Mouse (Mus musculus) CH12.LX (cell line): ENCODE data around the gene Nsg1. TPM values are rescaled to one million over a fixed set of nuclear protein-coding genes. Genes with fewer than 3 reads are reported as not detected.

ENCODE experiments used
- DNase-seq: peaks from one replicate; pipeline ENCODE4 v3.0.0-alpha.2; 2013; ENCODE audit errors: extremely low read depth
- H3K27ac ChIP-seq: 2 replicates; pipeline ENCODE4 v1.5.1; 2012; ENCODE audit warnings: low read depth, mild to moderate bottlenecking, control low read depth, moderate library complexity; ENCODE audit not compliant: insufficient read depth
- H3K27me3 ChIP-seq: replicated peaks from 2 replicates; pipeline ENCODE3; 2012; ENCODE audit warnings: inconsistent platforms
- H3K36me3 ChIP-seq, 2 experiments: replicated peaks in 1 of 2; 2 replicates each; pipeline versions ENCODE3 to v1.6.1; 2012; ENCODE audit warnings: inconsistent platforms in 1 of 2, low read length in 1 of 2, mild to moderate bottlenecking in 1 of 2, mixed read lengths in 1 of 2, moderate library complexity in 1 of 2; ENCODE audit not compliant: control insufficient read depth in 1 of 2, insufficient read depth in 1 of 2
- H3K4me1 ChIP-seq, 2 experiments: 2 replicates each; pipeline ENCODE4 v1.6.1; 2012; ENCODE audit warnings: inconsistent platforms in 1 of 2, moderate library complexity in 1 of 2; ENCODE audit not compliant: insufficient read depth in 2 of 2, control insufficient read depth in 1 of 2
- H3K4me2 ChIP-seq: 2 replicates; pipeline ENCODE4 v1.6.1; 2012; ENCODE audit warnings: low read depth, mild to moderate bottlenecking, control low read depth; ENCODE audit not compliant: poor library complexity, insufficient read depth, severe bottlenecking
- H3K4me3 ChIP-seq, 3 experiments: fragments of 150-350 bp in 1 of 3; sonication (generic) in 1 of 3; replicated peaks in 1 of 3; 2 replicates each; pipeline versions ENCODE3 to v1.5.1; 2011 to 2012; ENCODE audit warnings: low read depth in 2 of 3, low read length in 2 of 3, mild to moderate bottlenecking in 2 of 3, moderate library complexity in 2 of 3, control low read depth in 1 of 3, improper control_type of control experiment in 1 of 3, inconsistent platforms in 1 of 3, mixed read lengths in 1 of 3; ENCODE audit not compliant: poor library complexity in 1 of 3
- H3K79me2 ChIP-seq: replicated peaks from 2 replicates; pipeline ENCODE4 v1.6.1; 2012; ENCODE audit warnings: mild to moderate bottlenecking, moderate library complexity; ENCODE audit not compliant: control insufficient read depth, poor library complexity, insufficient read depth, severe bottlenecking; ENCODE audit errors: extremely low read depth
- H3K9ac ChIP-seq: 2 replicates; pipeline ENCODE4 v1.6.1; 2012; ENCODE audit warnings: low read depth, mild to moderate bottlenecking, control low read depth, moderate library complexity; ENCODE audit not compliant: insufficient read depth
- H3K9me3 ChIP-seq: replicated peaks from 2 replicates; pipeline ENCODE3; 2012; ENCODE audit warnings: low read length, inconsistent platforms, mixed read lengths
- BHLHE40 ChIP-seq: IDR thresholded peaks from 2 replicates; pipeline ENCODE4 v1.6.1; 2011; ENCODE audit warnings: mild to moderate bottlenecking, low read depth, low read length, improper control_type of control experiment
- CTCF ChIP-seq, 2 experiments: IDR thresholded peaks in 1 of 2; conservative IDR thresholded peaks in 1 of 2; 2 replicates each; pipeline ENCODE4 v1.5.1; 2011 to 2012; ENCODE audit warnings: low read depth in 2 of 2, low read length in 2 of 2, improper control_type of control experiment in 1 of 2, inconsistent platforms in 1 of 2, mild to moderate bottlenecking in 1 of 2, moderate library complexity in 1 of 2
- E2F4 ChIP-seq: IDR thresholded peaks from 2 replicates; pipeline ENCODE4 v1.6.1; 2011; ENCODE audit warnings: low read depth, low read length, improper control_type of control experiment; ENCODE audit not compliant: insufficient replicate concordance
- ELF1 ChIP-seq: IDR thresholded peaks from 2 replicates; pipeline ENCODE4 v1.6.1; 2014; ENCODE audit warnings: low read depth, mild to moderate bottlenecking, inconsistent platforms, low read length, improper control_type of control experiment
- GABPA ChIP-seq: IDR thresholded peaks from 2 replicates; pipeline ENCODE4 v1.6.1; 2012; ENCODE audit warnings: low read depth, low read length, improper control_type of control experiment, inconsistent platforms; ENCODE audit not compliant: insufficient replicate concordance
- HCFC1 ChIP-seq: IDR thresholded peaks from 2 replicates; pipeline ENCODE4 v1.6.1; 2012; ENCODE audit warnings: low read depth, mild to moderate bottlenecking, inconsistent platforms, low read length, improper control_type of control experiment
- IRF4 ChIP-seq: IDR thresholded peaks from 2 replicates; pipeline ENCODE4 v1.6.1; 2014; ENCODE audit warnings: low read depth, mild to moderate bottlenecking, inconsistent platforms, low read length, improper control_type of control experiment
- JUND ChIP-seq: conservative IDR thresholded peaks from 2 replicates; pipeline ENCODE4 v1.6.1; 2011; ENCODE audit warnings: low read depth, low read length, improper control_type of control experiment
- KAT2A ChIP-seq: IDR thresholded peaks from 2 replicates; pipeline ENCODE4 v1.6.1; 2012; ENCODE audit warnings: low read length, improper control_type of control experiment, inconsistent platforms; ENCODE audit not compliant: insufficient replicate concordance
- MAZ ChIP-seq: IDR thresholded peaks from 2 replicates; pipeline ENCODE4 v1.6.1; 2012; ENCODE audit warnings: low read depth, mild to moderate bottlenecking, inconsistent platforms, low read length, improper control_type of control experiment, moderate library complexity
- MEF2A ChIP-seq: IDR thresholded peaks from 2 replicates; pipeline ENCODE4 v1.6.1; 2014; ENCODE audit warnings: low read depth, mild to moderate bottlenecking, inconsistent platforms, low read length, improper control_type of control experiment, borderline replicate concordance
- MXI1 ChIP-seq: IDR thresholded peaks from 2 replicates; pipeline ENCODE4 v1.6.1; 2011; ENCODE audit warnings: mild to moderate bottlenecking, low read depth, low read length, improper control_type of control experiment
- NRF1 ChIP-seq: IDR thresholded peaks from 2 replicates; pipeline ENCODE4 v1.6.1; 2014; ENCODE audit warnings: low read depth, mild to moderate bottlenecking, inconsistent platforms, low read length, improper control_type of control experiment, moderate library complexity
- POLR2A ChIP-seq: IDR thresholded peaks from 2 replicates; pipeline ENCODE4 v1.6.1; 2011; ENCODE audit warnings: low read depth, mild to moderate bottlenecking, improper control_type of control experiment, low read length
- RCOR1 ChIP-seq: conservative IDR thresholded peaks from 2 replicates; pipeline ENCODE4 v1.6.1; 2012; ENCODE audit warnings: low read depth, mild to moderate bottlenecking, inconsistent platforms, low read length, improper control_type of control experiment
- UBTF ChIP-seq: IDR thresholded peaks from 2 replicates; pipeline ENCODE4 v1.6.1; 2012; ENCODE audit warnings: low read depth, mild to moderate bottlenecking, inconsistent platforms, low read length, improper control_type of control experiment, moderate library complexity
- USF1 ChIP-seq: IDR thresholded peaks from 2 replicates; pipeline ENCODE4 v1.6.1; 2014; ENCODE audit warnings: low read depth, mild to moderate bottlenecking, inconsistent platforms, low read length, improper control_type of control experiment
- ZC3H11A ChIP-seq: IDR thresholded peaks from 2 replicates; pipeline ENCODE4 v1.6.1; 2012; ENCODE audit warnings: low read depth, mild to moderate bottlenecking, inconsistent platforms, low read length, improper control_type of control experiment
- ZKSCAN1 ChIP-seq: IDR thresholded peaks from 2 replicates; pipeline ENCODE4 v1.6.1; 2012; ENCODE audit warnings: low read depth, inconsistent platforms, low read length, improper control_type of control experiment, borderline replicate concordance
- ZMIZ1 ChIP-seq: IDR thresholded peaks from 2 replicates; pipeline ENCODE4 v1.6.1; 2012; ENCODE audit warnings: low read depth, mild to moderate bottlenecking, inconsistent platforms, low read length, improper control_type of control experiment
- ZNF384 ChIP-seq: IDR thresholded peaks from 2 replicates; pipeline ENCODE4 v1.6.1; 2012; ENCODE audit warnings: low read depth, low read length, improper control_type of control experiment, inconsistent platforms
- dilution Hi-C: fragments of 300-500 bp; cut with MboI; formaldehyde crosslinking; loops from 2 replicates; pipeline ENCODE4 v1.14.3; 2020; ENCODE audit warnings: low sequenced_read_pairs; ENCODE audit not compliant: extremely low pct_unique_long_range_greater_than_20kb, extremely low pct_ligation_motif_present
- in situ Hi-C: fragments of 300-500 bp; cut with MboI; formaldehyde crosslinking; loops from 3 replicates; pipeline ENCODE4 v1.14.3; 2019; ENCODE audit warnings: low sequenced_read_pairs, low pct_ligation_motif_present, low pct_unique_long_range_greater_than_20kb, mixed read lengths
- polyA plus RNA-seq: library from polyadenylated mRNA; unstranded; fragments of >175 nt; gene quantifications from 2 replicates; pipeline ENCODE4 v1.2.1, GENCODE M21; 2012; ENCODE audit warnings: low read depth; ENCODE audit not compliant: insufficient read length
- total RNA-seq, 2 experiments: library from RNA; depleted of rRNA; stranded (reverse); fragments of 300-350 nt in 1 of 2; fragments of >200 nt in 1 of 2; gene quantifications; 2 replicates each; pipeline ENCODE4 v1.2.3; 2012 to 2014

Gene Nsg1
- total and polyA plus RNA-seq, 3 experiments = 0.04 TPM; not detected in 2

DNA sequence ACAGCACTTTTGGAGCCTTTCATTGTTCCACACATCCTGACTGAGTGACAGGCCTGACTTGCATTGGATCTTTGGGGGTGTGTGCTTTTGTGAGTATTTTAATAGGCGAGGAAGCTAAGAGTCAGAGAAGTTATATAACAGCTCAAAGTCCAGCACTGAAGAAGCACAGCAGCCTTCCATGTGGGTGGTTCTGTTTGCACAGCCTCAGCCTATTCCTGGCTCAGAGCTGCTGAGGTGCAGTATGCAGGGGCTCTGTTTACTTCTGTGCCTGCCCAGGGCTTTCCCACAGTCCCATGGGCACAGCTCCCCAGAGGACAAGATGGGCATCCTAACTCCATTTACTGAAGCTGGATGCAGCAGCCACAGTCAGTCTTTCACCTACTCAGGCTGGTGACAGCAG is 42.7 kb downstream of the Nsg1 start:
- no peak overlapping the region for H3K4me3 ChIP-seq
- no peaks in the 10 kb centered on the region for H3K27me3 ChIP-seq
- no peak overlapping the region for H3K9ac ChIP-seq
- no peak for DNase-seq
- in situ Hi-C loops = no loop called here
- H3K4me2 ChIP-seq = no peak overlapping the region
- H3K27ac ChIP-seq = no peak overlapping the region
- H3K9me3 ChIP-seq = no peaks in the 10 kb centered on the region
- TF ChIP-seq USF1 = no peak
- no peak for TF ChIP-seq E2F4
- no peak for TF ChIP-seq GABPA
- TF ChIP-seq POLR2A = no peak
- no peak for TF ChIP-seq IRF4
- no peak for TF ChIP-seq ZKSCAN1
- no peak for TF ChIP-seq ELF1
- TF ChIP-seq NRF1 = no peak
- no peak for TF ChIP-seq HCFC1
- no peak for TF ChIP-seq MAZ
- TF ChIP-seq BHLHE40 = no peak
- no peak for TF ChIP-seq ZMIZ1
- no peak for TF ChIP-seq MXI1
- no peak for TF ChIP-seq UBTF
- H3K36me3 ChIP-seq = peaks cover 26 to 73% of the 10 kb centered on the region in 2 experiments
- no peaks in the 10 kb centered on the region for H3K4me1 ChIP-seq
- H3K79me2 ChIP-seq = no peaks in the 10 kb centered on the region
- dilution Hi-C loops = no loop called here

DNA sequence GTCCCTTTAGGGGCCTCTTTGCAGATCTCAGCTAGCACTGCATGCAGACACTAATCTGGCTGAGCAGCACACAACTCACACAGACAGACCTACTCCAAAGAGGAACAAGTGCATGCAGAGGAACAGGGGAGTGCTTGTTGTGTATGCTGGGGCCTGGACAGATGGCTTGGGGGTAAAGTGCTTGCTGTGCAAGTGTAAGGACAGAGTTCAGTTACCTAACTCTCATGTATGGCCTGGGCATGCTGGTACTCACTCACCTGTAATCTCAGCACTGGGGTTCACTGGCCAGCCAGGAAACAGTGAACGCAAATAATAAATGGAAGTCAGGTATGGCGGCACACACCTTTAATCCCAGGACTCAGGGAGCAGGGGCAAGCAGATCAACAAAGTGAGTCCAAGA is 45.2 kb downstream of the Nsg1 start:
- no peak overlapping the region for H3K4me3 ChIP-seq
- H3K9me3 ChIP-seq = no peaks in the 10 kb centered on the region
- in situ Hi-C loops (no loop called here), dilution Hi-C loops (no loop called here)
- no peak overlapping the region for H3K27ac ChIP-seq
- no peaks in the 10 kb centered on the region for H3K79me2 ChIP-seq
- TF ChIP-seq CTCF (conservative IDR thresholded peaks at IDR 0.05 in 1 of 2, IDR thresholded peaks at IDR 0.05 in 1 of 2; ENCODE audit: low read depth in 2 of 2, low read length in 2 of 2) (no peak), ZNF384 (no peak), GABPA (no peak), UBTF (no peak), KAT2A (no peak), MAZ (no peak), MEF2A (no peak), ZC3H11A (no peak), USF1 (no peak), E2F4 (no peak), JUND (no peak), RCOR1 (no peak), ZKSCAN1 (no peak), BHLHE40 (no peak)
- H3K36me3 ChIP-seq = peaks cover 31 to 81% of the 10 kb centered on the region in 2 experiments
- no peak for DNase-seq
- no peaks in the 10 kb centered on the region for H3K4me1 ChIP-seq
- H3K4me2 ChIP-seq = no peak overlapping the region
- H3K9ac ChIP-seq = no peak overlapping the region
- no peaks in the 10 kb centered on the region for H3K27me3 ChIP-seq
